In genomic region chr10:67535972-67536371, GRCm38 (mm10) we compare ENCODE assay signal across 8 mouse cellular contexts. TPM values are rescaled to one million over a fixed set of nuclear protein-coding genes. Genes with fewer than 3 reads are reported as not detected.
DNase-seq lines count a peak whose midpoint lies in the region; ATAC-seq lines count a peak whose summit lies in the region.

No protein-coding gene starts in this region.

- peak; percentile 19; the same call in 1 of the 2 replicates for ATAC-seq in hindbrain, embryonic 14.5 days (ENCODE audit: low FRiP score)
- ATAC-seq in megakaryocyte-erythroid progenitor cell, adult 5-6 weeks (replicated peaks; ENCODE audit: low FRiP score, low TSS enrichment, poor library complexity, severe bottlenecking), result peak; percentile 43

- no peak overlapping the region for H3K27ac ChIP-seq in hindbrain, embryonic 14.5 days

- H3K9me3 ChIP-seq in hindbrain, embryonic 14.5 days (ENCODE audit: control insufficient read depth, low read length), result no peaks in the 10 kb centered on the region

- H3K4me2 ChIP-seq in hindbrain, embryonic 14.5 days (replicated peaks), result peak overlapping the region; percentile 93

- peak; percentile 63 for DNase-seq in T-cell, adult 2 months (ENCODE audit: low spot score)
- peak; percentile 82 to 83 for DNase-seq in cerebellum, postnatal 10 days
- DNase-seq in frontal cortex, postnatal 36 days (ENCODE audit: low spot score in 2 of 2), result peak; percentile 61 to 63
- peak; percentile 69 for DNase-seq in hindbrain, embryonic 14.5 days (ENCODE audit: low spot score)
- peak; percentile 72 to 74 for DNase-seq in left cerebral cortex, postnatal 36 days (ENCODE audit: low spot score in 2 of 2)
- peak; percentile 64 to 74 for DNase-seq in right cerebral cortex, postnatal 10 days (ENCODE audit: low spot score in 2 of 2)
- DNase-seq in urinary bladder, postnatal 36 days (ENCODE audit: low spot score in 2 of 2), result peak; percentile 70 to 74

- peak overlapping the region; percentile 21; the same call in 1 of the 2 replicates for H3K9ac ChIP-seq in hindbrain, embryonic 14.5 days

- H3K27me3 ChIP-seq in hindbrain, embryonic 14.5 days (ENCODE audit: control insufficient read depth, insufficient read depth, low read length), result peaks cover 89% of the 10 kb centered on the region

- no peaks in the 10 kb centered on the region for H3K36me3 ChIP-seq in hindbrain, embryonic 14.5 days (replicated peaks; ENCODE audit: control insufficient read depth, insufficient read depth)

- H3K4me3 ChIP-seq in hindbrain, embryonic 14.5 days (replicated peaks; ENCODE audit: low read length), result peak overlapping the region; percentile 59

- H3K4me1 ChIP-seq in hindbrain, embryonic 14.5 days (replicated peaks; ENCODE audit: control insufficient read depth, insufficient read depth, low read length), result peaks cover 27% of the 10 kb centered on the region

- intact Hi-C loops in left cerebral cortex, postnatal 36 days (cut with DNase I), result loop anchor here (2.0 to 5.0 kb wide), 4 partner anchors 53 to 321 kb away; no protein-coding TSS in a partner anchor

- 0% methylated on average over 35 of the region's 35 CpGs for WGBS in hindbrain, embryonic 14.5 days

RNA-seq across cellular contexts. Expression of gene Egr2, which starts 0.7 kb away (rescaled TPM):
- 1.2 and 1.8 TPM in 2 replicates for polyA plus RNA-seq in hindbrain, embryonic 14.5 days (2014; fragmentation: Nextera tagmentation; extraction: Ambion mirVana)
- total RNA-seq in left cerebral cortex, postnatal 36 days (2021), result 10 to 100 TPM in 1 of 2 experiments, 1 to 10 TPM in 1; 9.6 to 22.9 TPM
- not detected in 2 replicates for total RNA-seq in megakaryocyte-erythroid progenitor cell, adult 5-6 weeks (2014; fragmentation: Nextera tagmentation)
- 5.8 and 18.5 TPM in 2 replicates for total RNA-seq in megakaryocyte-erythroid progenitor cell, adult 5-6 weeks (2017)

RNA-seq across cellular contexts. Expression of gene Ado, which starts 12.8 kb away (rescaled TPM):
- polyA plus RNA-seq in hindbrain, embryonic 14.5 days (2014; fragmentation: Nextera tagmentation; extraction: Ambion mirVana), result 99.1 and 104 TPM in 2 replicates
- 10 to 100 TPM; 36.7 to 39.9 TPM for total RNA-seq in left cerebral cortex, postnatal 36 days (2021)
- total RNA-seq in megakaryocyte-erythroid progenitor cell, adult 5-6 weeks (2014; fragmentation: Nextera tagmentation), result 14.1 and 16.7 TPM in 2 replicates
- total RNA-seq in megakaryocyte-erythroid progenitor cell, adult 5-6 weeks (2017), result 22.6 and 23.0 TPM in 2 replicates
